Mouse (Mus musculus) embryonic stem cell, embryonic (primary cell): ENCODE measurements around the gene Rab4a.

ENCODE experiments used
- CTCF ChIA-PET, 4 experiments: fragments of 300-600 bp in 2 of 4; fragments of 350-600 bp in 2 of 4; sonication (Branson Sonifier 250); formaldehyde crosslinking; loops; one replicate each; lab custom pipeline; 2022; ENCODE audit warnings: inconsistent platforms in 2 of 4; lab: Charles Lee
- POLR2A ChIA-PET, 4 experiments: fragments of 300-600 bp in 2 of 4; fragments of 350-600 bp in 2 of 4; sonication (Branson Sonifier 250); formaldehyde crosslinking; loops; one replicate each; lab custom pipeline; 2022; ENCODE audit warnings: antibody characterized with exemption in 4 of 4, inconsistent platforms in 1 of 4; lab: Charles Lee

Rab4a gene

DNA sequence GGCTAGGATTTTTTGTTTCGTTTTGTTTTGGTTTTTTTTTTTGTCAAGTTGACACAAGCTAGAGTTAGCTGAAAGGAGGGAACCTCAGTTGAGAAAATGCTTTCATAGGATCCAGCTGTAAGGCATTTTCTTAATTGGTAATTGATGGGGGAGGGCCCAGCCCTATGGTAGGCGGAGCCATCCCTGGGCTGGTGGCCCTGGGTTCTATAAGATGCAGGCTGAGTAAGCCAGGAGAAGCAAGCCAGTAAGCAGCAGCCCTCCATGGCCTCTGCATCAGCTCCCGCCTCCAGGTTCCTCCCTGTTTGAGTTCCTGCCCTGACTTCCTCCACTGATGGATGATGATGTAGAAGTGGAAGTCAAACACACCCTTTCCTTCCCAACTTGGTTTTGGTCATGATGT, 25.3 kb upstream of the Rab4a start:
- ChIA-PET CTCF (interaction anchor here in 3 of 4 experiments (0.5 to 3.1 kb wide), 10 partner anchors 9 to 152 kb away, joined by 3 to 16 read pairs (median 5); partner anchors contain the start of gene Rhou (in 2 of the 3)), POLR2A (interaction anchor here in 2 of 4 experiments (1.3 kb wide), 2 partner anchors 29 to 115 kb away, joined by 3 to 5 read pairs; no protein-coding TSS in a partner anchor)

DNA sequence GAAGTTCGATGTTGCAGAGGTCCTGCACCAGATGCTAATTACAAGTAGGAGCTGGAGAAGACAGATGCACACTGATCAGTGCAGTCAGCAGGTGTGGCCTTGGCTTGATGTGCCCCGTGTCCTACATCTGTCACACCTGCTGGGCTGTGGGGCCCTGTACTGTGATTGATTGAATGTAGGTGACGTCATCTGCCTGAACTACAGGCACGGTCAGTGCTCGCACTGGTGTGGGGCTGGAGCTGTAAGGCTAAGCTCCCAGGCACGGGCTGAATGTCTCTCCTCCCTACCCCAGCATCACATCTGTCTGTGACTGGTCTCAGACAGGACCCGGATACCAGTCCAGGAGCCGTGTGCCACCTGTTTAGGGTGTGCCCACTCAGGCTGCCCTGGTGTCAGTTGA, 24.5 kb upstream of the Rab4a start:
- POLR2A ChIA-PET: interaction anchor here in 1 of 4 experiments (1.3 kb wide), 1 partner anchor 115 kb away, joined by 3 read pairs; no protein-coding TSS in a partner anchor
- CTCF ChIA-PET: interaction anchor here (0.5 to 3.1 kb wide), 13 partner anchors 8 to 153 kb away, joined by 3 to 16 read pairs (median 5); partner anchors contain the start of gene Rhou (in 3 of the 4)

DNA sequence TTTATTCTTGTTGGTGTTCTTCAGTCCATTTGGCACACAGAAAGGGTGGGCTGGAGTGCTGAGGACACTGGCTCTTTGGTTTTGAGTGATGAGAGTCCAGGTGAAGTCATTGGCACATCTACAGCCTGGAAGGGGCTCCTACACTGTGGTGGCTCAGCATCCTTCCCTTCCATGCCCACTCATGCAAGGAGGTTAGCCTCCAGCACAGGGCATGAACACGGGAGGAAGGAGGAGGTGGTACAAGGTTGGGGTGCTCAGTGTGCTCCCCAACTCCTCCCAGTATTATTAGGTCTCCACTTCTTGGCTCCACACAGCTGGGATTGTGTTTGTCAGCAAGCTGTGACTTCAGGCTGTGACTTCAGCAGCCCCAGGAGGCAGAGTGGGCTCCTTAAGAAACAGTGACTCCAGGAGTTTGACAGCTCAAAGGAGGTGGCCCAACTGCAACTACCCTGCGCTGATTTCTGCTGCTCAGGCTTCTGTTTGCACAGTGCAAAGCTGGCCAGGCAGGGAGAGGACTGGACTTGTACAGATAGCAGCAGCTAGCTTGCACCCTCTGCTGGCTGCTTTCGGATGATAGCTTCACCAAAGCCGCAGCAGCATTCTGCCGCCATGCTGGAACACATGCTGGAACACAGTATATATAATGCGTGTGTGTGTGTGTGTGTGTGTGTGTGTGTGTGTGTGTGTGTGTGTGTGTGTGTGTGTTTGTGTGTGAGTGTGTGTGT, 22.1 kb upstream of the Rab4a start:
- CTCF ChIA-PET: interaction anchor here (0.5 to 4.8 kb wide), 68 partner anchors 8 to 604 kb away, joined by 3 to 74 read pairs (median 4); partner anchors contain the start of gene Rhou (in 4 of the 4)
- POLR2A ChIA-PET: interaction anchor here (0.6 to 1.8 kb wide), 16 partner anchors 9 to 566 kb away, joined by 3 to 10 read pairs (median 3); partner anchors contain the start of gene Rhou (in 1 of the 4)

DNA sequence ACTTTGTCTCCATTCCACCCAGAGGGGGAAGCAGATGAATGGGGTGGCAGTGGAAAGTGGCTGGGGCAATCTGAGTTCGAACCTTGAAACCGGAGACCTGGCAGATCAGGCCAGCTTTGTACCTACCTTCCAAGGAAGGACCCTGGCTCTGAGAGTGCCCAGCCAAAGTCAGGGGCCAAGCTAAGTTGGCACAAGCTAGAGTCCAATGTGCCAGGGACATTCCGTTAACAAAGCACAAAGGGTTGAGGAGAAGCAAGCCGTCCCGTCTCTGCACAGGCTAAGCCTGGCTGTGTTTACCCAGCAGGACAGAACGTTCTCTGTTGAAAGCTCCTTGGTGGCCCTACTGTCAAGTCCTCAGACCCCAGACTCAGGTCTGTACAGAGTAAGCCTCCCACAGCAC, 19.6 kb upstream of the Rab4a start:
- ChIA-PET CTCF (interaction anchor here (0.6 to 4.8 kb wide), 12 partner anchors 49 to 468 kb away, joined by 3 to 74 read pairs (median 4); partner anchors contain the start of gene Rhou (in 3 of the 4)), POLR2A (interaction anchor here in 3 of 4 experiments (1.0 to 2.0 kb wide), 9 partner anchors 9 to 143 kb away, joined by 3 to 6 read pairs (median 3); partner anchors contain the start of gene Rhou (in 3 of the 3))

DNA sequence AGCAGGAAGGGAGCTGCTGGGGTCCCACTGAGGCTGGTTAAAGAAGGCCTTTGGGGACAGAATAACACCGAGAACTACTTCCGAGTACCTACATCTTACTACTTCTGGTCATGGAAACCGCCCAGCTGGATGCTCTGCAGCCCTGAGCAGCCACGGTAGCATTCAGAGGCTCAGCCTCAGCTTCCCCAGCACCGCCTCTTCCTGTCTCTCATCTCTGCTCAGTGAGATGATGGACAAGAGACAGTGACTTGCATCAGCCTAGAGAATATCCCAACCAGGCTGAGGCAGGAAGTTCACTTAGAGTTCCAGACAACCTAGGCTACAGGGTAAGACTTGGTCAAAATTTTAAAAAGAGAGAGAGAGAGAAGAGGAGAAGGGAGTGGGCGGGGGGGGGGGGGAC, 19.1 kb upstream of the Rab4a start:
- ChIA-PET CTCF (interaction anchor here (0.8 to 4.8 kb wide), 10 partner anchors 49 to 158 kb away, joined by 3 to 74 read pairs (median 4); partner anchors contain the start of gene Rhou (in 2 of the 4)), POLR2A (interaction anchor here in 3 of 4 experiments (1.1 to 2.0 kb wide), 8 partner anchors 10 to 134 kb away, joined by 3 to 6 read pairs (median 4); partner anchors contain the start of gene Rhou (in 3 of the 3))

- POLR2A ChIA-PET: interaction anchor here in 3 of 4 experiments (0.7 to 2.0 kb wide), 10 partner anchors 10 to 194 kb away, joined by 3 to 6 read pairs (median 4); partner anchors contain the start of gene Rhou (in 1 of the 3)
- CTCF ChIA-PET: interaction anchor here in 3 of 4 experiments (0.5 to 4.8 kb wide), 11 partner anchors 46 to 611 kb away, joined by 3 to 74 read pairs (median 4); partner anchors contain the start of gene Rhou (in 2 of the 3)
Measured at GRCm38 (mm10) chr8:123787254-123787897, 18.4 kb upstream of the Rab4a start.

- ChIA-PET POLR2A (interaction anchor here in 3 of 4 experiments (0.6 to 1.2 kb wide), 6 partner anchors 10 to 190 kb away, joined by 3 to 5 read pairs (median 3); partner anchors contain the start of gene Rab4a (in 1 of the 3)), CTCF (interaction anchor here (0.6 to 2.5 kb wide), 13 partner anchors 8 to 676 kb away, joined by 3 to 16 read pairs (median 3); partner anchors contain the start of gene Rhou (in 1 of the 4))
Measured at GRCm38 (mm10) chr8:123788416-123789170, 17.2 kb upstream of the Rab4a start.

GRCm38 (mm10) chr8:123789461-123789860, 16.3 kb upstream of the Rab4a start:
- CTCF ChIA-PET: interaction anchor here (0.6 to 2.5 kb wide), 41 partner anchors 8 to 675 kb away, joined by 3 to 16 read pairs (median 4); partner anchors contain the start of gene Rhou (in 1 of the 4)
- POLR2A ChIA-PET: interaction anchor here in 2 of 4 experiments (0.6 to 1.2 kb wide), 5 partner anchors 11 to 161 kb away, joined by 3 to 5 read pairs (median 4); partner anchors contain the start of gene Rab4a (in 1 of the 2)

- CTCF ChIA-PET: interaction anchor here (0.6 to 2.5 kb wide), 40 partner anchors 8 to 573 kb away, joined by 3 to 16 read pairs (median 4); partner anchors contain the start of gene Rhou (in 1 of the 4)
- POLR2A ChIA-PET: interaction anchor here in 2 of 4 experiments (0.5 to 1.1 kb wide), 3 partner anchors 33 to 858 kb away, joined by 4 read pairs; no protein-coding TSS in a partner anchor
Measured at GRCm38 (mm10) chr8:123789970-123790369, 15.8 kb upstream of the Rab4a start.

DNA sequence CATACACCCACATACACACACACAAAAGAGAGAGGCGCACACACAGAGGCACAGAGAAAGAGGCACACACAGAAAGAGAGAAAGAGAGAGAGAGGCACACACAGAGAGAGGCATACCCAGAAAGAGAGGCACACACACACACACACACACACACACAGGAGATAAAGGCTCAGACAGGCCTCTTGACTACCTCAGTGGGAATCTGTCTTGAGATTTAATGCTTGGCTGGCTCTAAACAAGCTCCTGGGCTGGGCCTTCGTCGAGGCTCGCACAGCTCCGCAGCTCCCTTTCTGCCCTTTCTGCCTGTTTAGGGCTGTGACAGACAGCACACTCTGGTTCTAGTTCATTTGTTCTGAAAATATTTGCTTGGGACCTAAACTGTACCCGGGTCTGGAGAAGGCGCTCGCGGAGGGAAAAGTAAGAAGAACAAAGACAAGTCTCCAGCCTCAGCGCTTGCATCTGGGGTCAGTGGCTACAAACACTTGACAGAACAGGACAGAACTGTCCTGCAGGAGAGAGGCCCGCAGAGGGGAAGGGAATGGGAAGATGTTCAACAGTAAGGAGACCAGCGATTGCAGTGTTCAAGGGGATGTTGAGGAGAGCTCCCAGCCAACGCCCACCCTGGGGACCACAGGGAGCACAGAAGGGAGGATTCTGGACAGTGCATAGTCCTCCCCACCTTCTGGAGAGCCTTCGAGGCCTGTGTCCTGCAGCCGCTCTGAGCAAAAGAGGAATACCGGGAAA, 14.5 kb upstream of the Rab4a start:
- ChIA-PET POLR2A (interaction anchor here in 2 of 4 experiments (0.6 to 0.8 kb wide), 3 partner anchors 18 to 296 kb away, joined by 4 read pairs; no protein-coding TSS in a partner anchor), CTCF (interaction anchor here (0.5 to 2.5 kb wide), 21 partner anchors 16 to 954 kb away, joined by 3 to 15 read pairs (median 4); no protein-coding TSS in a partner anchor)

DNA sequence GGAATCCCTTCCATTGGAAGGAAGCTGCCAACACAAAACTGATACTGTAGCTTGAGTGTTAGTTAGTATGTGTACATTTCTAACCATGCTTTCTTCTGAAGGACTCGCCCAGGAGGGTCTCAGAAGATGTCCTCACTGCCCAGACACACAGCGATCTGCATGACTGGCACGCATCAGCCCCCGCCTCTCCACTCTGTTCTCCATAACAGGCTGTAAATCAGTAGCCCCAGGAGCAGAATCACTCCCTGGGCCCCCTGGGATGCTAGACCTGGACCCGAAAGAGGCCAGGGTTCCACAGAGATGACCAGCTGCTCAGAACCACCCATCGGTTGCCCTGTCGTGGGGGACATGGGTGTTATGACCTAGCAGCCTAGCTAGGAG, 13.9 kb upstream of the Rab4a start:
- POLR2A ChIA-PET: no interaction called here
- CTCF ChIA-PET: interaction anchor here in 3 of 4 experiments (0.6 to 1.2 kb wide), 5 partner anchors 17 to 602 kb away, joined by 4 to 8 read pairs (median 6); no protein-coding TSS in a partner anchor

GRCm38 (mm10) chr8:123793900-123794299, 11.9 kb upstream of the Rab4a start:
- POLR2A ChIA-PET: no interaction called here

DNA sequence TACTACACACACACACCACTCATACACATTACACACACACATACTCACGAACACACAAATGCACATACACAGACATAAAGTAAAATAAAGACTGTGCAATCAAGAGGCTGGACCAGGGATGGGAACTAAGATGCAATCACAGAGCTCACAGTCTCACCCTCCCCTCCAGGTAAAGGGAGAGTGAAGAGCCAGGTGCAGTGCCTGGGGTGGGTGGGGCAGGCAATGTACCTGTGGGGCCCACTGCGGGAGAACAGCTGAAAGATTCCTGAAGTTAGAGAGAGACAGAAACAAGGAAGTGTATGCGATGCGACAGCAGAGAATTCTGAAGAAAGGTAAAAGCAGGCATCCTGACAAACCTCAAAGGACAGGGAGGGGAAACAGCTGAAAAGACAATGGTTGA, 11.0 kb upstream of the Rab4a start:
- ChIA-PET CTCF (interaction anchor here in 2 of 4 experiments (0.5 to 1.6 kb wide), 2 partner anchors 50 to 130 kb away, joined by 3 to 6 read pairs; no protein-coding TSS in a partner anchor), POLR2A (interaction anchor here in 1 of 4 experiments (1.4 kb wide), 1 partner anchor 100 kb away, joined by 3 read pairs; the partner anchor contains the start of gene Acta1)

More at GRCm38 (mm10) chr8:123793900-123794299, 11.9 kb upstream of the Rab4a start:
- CTCF ChIA-PET: interaction anchor here in 1 of 4 experiments (1.0 kb wide), 1 partner anchor 10 kb away, joined by 3 read pairs; no protein-coding TSS in a partner anchor

DNA sequence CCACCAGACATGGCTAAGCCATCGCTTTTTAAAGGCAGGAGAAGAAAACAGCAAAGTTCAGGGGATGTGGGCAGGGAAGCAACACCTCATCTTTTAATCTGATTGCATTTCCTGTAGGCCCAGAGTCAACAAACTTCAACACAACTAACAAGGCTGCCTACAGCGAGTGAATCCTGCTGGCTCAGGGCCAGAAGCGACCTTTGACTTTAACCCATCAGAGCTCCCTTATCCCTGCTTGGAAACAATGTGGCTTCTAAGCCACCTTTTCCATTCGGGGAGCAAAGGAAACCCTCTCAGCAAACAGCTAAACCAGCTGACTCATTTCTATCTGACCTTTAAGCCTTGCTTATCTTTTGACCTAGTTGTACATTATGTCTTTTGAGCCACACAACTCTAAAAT, 9.0 kb upstream of the Rab4a start:
- ChIA-PET POLR2A (interaction anchor here in 1 of 4 experiments (0.8 kb wide), 1 partner anchor 10 kb away, joined by 3 read pairs; no protein-coding TSS in a partner anchor), CTCF (interaction anchor here in 2 of 4 experiments (0.6 to 0.7 kb wide), 2 partner anchors 36 to 82 kb away, joined by 3 read pairs; no protein-coding TSS in a partner anchor)

- ChIA-PET CTCF (interaction anchor here in 3 of 4 experiments (0.6 to 1.1 kb wide), 3 partner anchors 8 to 57 kb away, joined by 3 read pairs; no protein-coding TSS in a partner anchor), POLR2A (interaction anchor here in 1 of 4 experiments (1.2 kb wide), 1 partner anchor 169 kb away, joined by 3 read pairs; no protein-coding TSS in a partner anchor)
Measured at GRCm38 (mm10) chr8:123797928-123798327, 7.9 kb upstream of the Rab4a start.

- ChIA-PET CTCF (interaction anchor here in 2 of 4 experiments (0.6 to 0.8 kb wide), 2 partner anchors 15 to 476 kb away, joined by 3 read pairs; no protein-coding TSS in a partner anchor), POLR2A (no interaction called here)
Measured at GRCm38 (mm10) chr8:123799434-123799833, 6.4 kb upstream of the Rab4a start.
